Mouse (Mus musculus): ENCODE measurements around the gene Mosmo. TPM values are rescaled to one million over a fixed set of nuclear protein-coding genes. Genes with fewer than 3 reads are reported as not detected.
A peak's percentile ranks its signal among the peaks of the same experiment; 100 is the strongest.
"Not testable (repeated sequence)": the region's sequence is repeated elsewhere in the genome, so short reads cannot be mapped to it uniquely, and the experiment has no call there.

Mosmo gene
- polyA plus RNA-seq, 1 experiment from 2014 or later, result 9.4 TPM

GRCm38 (mm10) chr7:120712071-120712470, 34.7 kb downstream of the Mosmo start:
- H3K4me2 ChIP-seq, result no peak overlapping the region
- no peak for ATAC-seq
- H3K4me3 ChIP-seq, result no peak overlapping the region
- WGBS (ENCODE audit: insufficient replicate concordance), result 85% methylated on average over 2 of the region's 2 CpGs
- peaks cover 6% of the 10 kb centered on the region; the same call in 1 of the 2 replicates for H3K36me3 ChIP-seq
- H3K4me1 ChIP-seq, result peaks cover 9% of the 10 kb centered on the region
- H3K9me3 ChIP-seq (replicated peaks), result no peaks in the 10 kb centered on the region
- no peak overlapping the region for H3K9ac ChIP-seq
- H3K27me3 ChIP-seq (replicated peaks), result no peaks in the 10 kb centered on the region
- no peak overlapping the region for H3K27ac ChIP-seq

DNA sequence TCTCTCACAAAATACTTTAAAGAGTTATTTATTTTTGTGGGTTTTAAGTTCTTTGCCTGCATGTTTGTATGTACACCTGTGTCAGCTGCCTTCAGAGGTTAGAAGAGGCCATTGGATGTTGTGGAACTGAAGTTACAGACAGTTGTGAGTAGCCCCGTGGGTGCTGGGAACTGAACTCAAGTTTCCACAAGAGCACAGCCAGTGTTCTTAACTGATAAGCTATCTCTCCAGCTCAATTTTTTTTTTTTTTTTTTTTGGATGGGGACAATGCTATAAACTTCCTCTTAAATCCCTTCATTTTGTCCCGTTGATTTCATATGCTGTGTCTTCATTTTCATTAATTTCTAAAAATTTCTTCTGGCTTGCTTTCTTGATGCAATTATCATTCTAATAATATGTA, 35.8 kb downstream of the Mosmo start:
- no peaks in the 10 kb centered on the region for H3K9me3 ChIP-seq (replicated peaks)
- 45% methylated on average over 2 of the region's 2 CpGs for WGBS (ENCODE audit: insufficient replicate concordance)
- ATAC-seq, result no peak
- H3K27me3 ChIP-seq (replicated peaks), result no peaks in the 10 kb centered on the region
- H3K4me1 ChIP-seq, result peaks cover 5% of the 10 kb centered on the region
- H3K4me2 ChIP-seq, result no peak overlapping the region
- no peak overlapping the region for H3K27ac ChIP-seq
- H3K36me3 ChIP-seq, result peaks cover 6% of the 10 kb centered on the region; the same call in 1 of the 2 replicates
- H3K4me3 ChIP-seq, result no peak overlapping the region
- H3K9ac ChIP-seq, result no peak overlapping the region

DNA sequence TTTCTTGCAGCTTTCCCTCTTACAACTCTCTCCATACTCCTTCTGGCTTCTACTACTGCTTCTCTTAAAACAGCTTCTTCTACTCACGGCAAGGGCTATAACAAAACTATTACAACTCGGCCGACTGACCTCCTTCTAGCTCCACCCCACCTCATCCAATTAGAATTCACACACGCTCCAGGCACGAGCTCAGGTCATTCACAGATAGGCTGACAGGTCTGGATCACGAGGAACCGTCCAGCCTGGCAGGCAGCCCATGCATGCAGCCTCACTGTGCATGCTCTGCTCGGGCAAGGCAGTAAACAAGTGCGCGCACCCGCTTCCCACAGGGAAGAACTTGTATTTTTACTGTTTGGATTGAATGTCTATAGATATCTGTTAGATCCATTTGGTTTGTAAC, 36.5 kb downstream of the Mosmo start:
- H3K4me3 ChIP-seq; H3K4me2 ChIP-seq; H3K4me1 ChIP-seq; H3K27me3 ChIP-seq (replicated peaks); H3K36me3 ChIP-seq; H3K9ac ChIP-seq; H3K9me3 ChIP-seq (replicated peaks); H3K27ac ChIP-seq; ATAC-seq: not testable (repeated sequence)
- 85% methylated on average over 11 of the region's 11 CpGs for WGBS (ENCODE audit: insufficient replicate concordance)

- Histone ChIP-seq H3K4me3 (no peak overlapping the region), H3K27me3 (replicated peaks) (no peaks in the 10 kb centered on the region), H3K27ac (no peak overlapping the region), H3K9ac (no peak overlapping the region), H3K9me3 (replicated peaks) (no peaks in the 10 kb centered on the region), H3K4me1 (peaks cover 4% of the 10 kb centered on the region), H3K36me3 (peaks cover 13% of the 10 kb centered on the region; the same call in 1 of the 2 replicates), H3K4me2 (no peak overlapping the region)
- no peak for ATAC-seq
- 69% methylated on average over 2 of the region's 2 CpGs for WGBS (ENCODE audit: insufficient replicate concordance)
Observed at GRCm38 (mm10) chr7:120717261-120717660, 39.8 kb downstream of the Mosmo start.

DNA sequence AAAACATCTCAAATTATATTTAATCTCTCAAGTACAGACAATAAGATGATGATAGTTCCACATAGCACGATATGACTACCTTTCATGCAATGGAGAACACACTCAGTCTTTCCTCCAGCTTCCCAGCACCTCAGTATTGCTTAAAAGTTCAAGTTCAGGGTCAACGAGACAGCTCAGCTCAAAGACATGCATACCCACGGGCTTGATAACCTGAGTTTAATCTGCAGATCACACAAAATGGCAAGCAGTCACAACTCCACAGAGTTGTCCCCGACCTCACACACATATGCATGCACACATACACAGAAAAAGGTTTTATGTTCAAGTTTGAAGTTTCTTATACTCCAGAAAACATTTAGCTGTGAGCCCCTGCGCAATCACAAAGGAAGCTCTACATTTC, 43.6 kb downstream of the Mosmo start:
- Histone ChIP-seq H3K4me3 (no peak overlapping the region), H3K27ac (no peak overlapping the region), H3K9ac (no peak overlapping the region), H3K9me3 (replicated peaks) (no peaks in the 10 kb centered on the region), H3K4me1 (peaks cover 9% of the 10 kb centered on the region; the same call in 1 of the 2 replicates), H3K27me3 (replicated peaks) (no peaks in the 10 kb centered on the region), H3K4me2 (no peak overlapping the region), H3K36me3 (peaks cover 10% of the 10 kb centered on the region; the same call in 1 of the 2 replicates)
- WGBS (ENCODE audit: insufficient replicate concordance), result 77% methylated on average over 5 of the region's 5 CpGs
- no peak for ATAC-seq

GRCm38 (mm10) chr7:120721456-120721855, 44.0 kb downstream of the Mosmo start:
- Histone ChIP-seq H3K4me3 (no peak overlapping the region), H3K4me2 (no peak overlapping the region), H3K9ac (no peak overlapping the region), H3K27me3 (replicated peaks) (no peaks in the 10 kb centered on the region), H3K27ac (no peak overlapping the region), H3K36me3 (peaks cover 14% of the 10 kb centered on the region; the same call in 1 of the 2 replicates), H3K9me3 (replicated peaks) (no peaks in the 10 kb centered on the region), H3K4me1 (peaks cover 9% of the 10 kb centered on the region; the same call in 1 of the 2 replicates)
- ATAC-seq, result no peak
- WGBS (ENCODE audit: insufficient replicate concordance), result 84% methylated on average over 8 of the region's 8 CpGs

GRCm38 (mm10) chr7:120722063-120722462, 44.6 kb downstream of the Mosmo start:
- Histone ChIP-seq H3K4me3 (no peak overlapping the region), H3K36me3 (peaks cover 15% of the 10 kb centered on the region; the same call in 1 of the 2 replicates), H3K4me2 (no peak overlapping the region), H3K9me3 (replicated peaks) (no peaks in the 10 kb centered on the region), H3K27me3 (replicated peaks) (no peaks in the 10 kb centered on the region), H3K27ac (no peak overlapping the region), H3K9ac (no peak overlapping the region), H3K4me1 (peaks cover 9% of the 10 kb centered on the region; the same call in 1 of the 2 replicates)
- 80% methylated on average over 4 of the region's 4 CpGs for WGBS (ENCODE audit: insufficient replicate concordance)
- no peak for ATAC-seq

- peaks cover 9% of the 10 kb centered on the region; the same call in 1 of the 2 replicates for H3K4me1 ChIP-seq
- H3K9me3 ChIP-seq (replicated peaks), result no peaks in the 10 kb centered on the region
- peaks cover 17% of the 10 kb centered on the region for H3K36me3 ChIP-seq
- 83% methylated on average over 8 of the region's 8 CpGs for WGBS (ENCODE audit: insufficient replicate concordance)
- no peak for ATAC-seq
- H3K9ac ChIP-seq, result no peak overlapping the region
- no peak overlapping the region for H3K27ac ChIP-seq
- H3K27me3 ChIP-seq (replicated peaks), result no peaks in the 10 kb centered on the region
- no peak overlapping the region for H3K4me3 ChIP-seq
- no peak overlapping the region for H3K4me2 ChIP-seq
Observed at GRCm38 (mm10) chr7:120722839-120723278, 45.4 kb downstream of the Mosmo start.

- H3K4me3 ChIP-seq, result no peak overlapping the region
- H3K36me3 ChIP-seq, result peaks cover 26% of the 10 kb centered on the region
- no peak overlapping the region for H3K27ac ChIP-seq
- peaks cover 30% of the 10 kb centered on the region for H3K4me1 ChIP-seq
- ATAC-seq, result 0 out of 2 replicates have a peak, but pooled peaks have one; percentile 51
- no peaks in the 10 kb centered on the region for H3K9me3 ChIP-seq (replicated peaks)
- WGBS (ENCODE audit: insufficient replicate concordance), result 79% methylated on average over 3 of the region's 3 CpGs
- H3K4me2 ChIP-seq, result no peak overlapping the region
- no peak overlapping the region for H3K9ac ChIP-seq
- no peaks in the 10 kb centered on the region for H3K27me3 ChIP-seq (replicated peaks)
Observed at GRCm38 (mm10) chr7:120727581-120727980, 50.2 kb downstream of the Mosmo start.

- peak; percentile 92 for ATAC-seq
- H3K4me1 ChIP-seq, result peaks cover 27% of the 10 kb centered on the region
- peak overlapping the region; percentile 74 for H3K4me2 ChIP-seq
- no peaks in the 10 kb centered on the region for H3K27me3 ChIP-seq (replicated peaks)
- peak overlapping the region; percentile 85 for H3K27ac ChIP-seq
- H3K9ac ChIP-seq, result peak overlapping the region; percentile 58
- H3K4me3 ChIP-seq, result peak overlapping the region; percentile 44
- H3K9me3 ChIP-seq (replicated peaks), result no peaks in the 10 kb centered on the region
- H3K36me3 ChIP-seq, result peaks cover 30% of the 10 kb centered on the region
- WGBS (ENCODE audit: insufficient replicate concordance), result 36% methylated on average over 5 of the region's 5 CpGs
Observed at GRCm38 (mm10) chr7:120729635-120730034, 52.2 kb downstream of the Mosmo start.

- H3K4me3 ChIP-seq, result no peak overlapping the region
- H3K4me2 ChIP-seq, result no peak overlapping the region
- H3K9ac ChIP-seq, result no peak overlapping the region
- no peak for ATAC-seq
- peaks cover 21% of the 10 kb centered on the region for H3K4me1 ChIP-seq
- peaks cover 22% of the 10 kb centered on the region for H3K36me3 ChIP-seq
- H3K27ac ChIP-seq, result no peak overlapping the region
- 83% methylated on average over 7 of the region's 7 CpGs for WGBS (ENCODE audit: insufficient replicate concordance)
- no peaks in the 10 kb centered on the region for H3K9me3 ChIP-seq (replicated peaks)
- H3K27me3 ChIP-seq (replicated peaks), result no peaks in the 10 kb centered on the region
Observed at GRCm38 (mm10) chr7:120732906-120733305, 55.5 kb downstream of the Mosmo start.

DNA sequence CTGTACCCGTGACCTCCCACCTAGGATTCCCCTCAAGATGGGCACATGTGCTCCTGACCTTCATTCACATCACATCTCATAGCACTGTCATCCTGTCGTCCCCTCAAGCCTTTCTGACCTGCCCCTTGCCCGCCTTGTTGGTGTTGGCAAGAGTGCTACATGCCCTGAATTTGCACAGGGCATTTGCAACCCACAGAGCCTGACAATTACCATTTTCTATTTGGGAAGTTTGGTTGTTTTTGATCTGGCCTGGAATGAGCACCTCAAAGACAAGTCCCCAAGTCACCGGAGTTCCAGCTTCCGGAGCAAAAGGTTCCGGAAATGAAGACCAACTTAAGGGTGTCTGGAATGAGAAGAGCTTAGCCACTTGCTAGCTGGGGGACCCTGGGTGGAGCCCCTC, 61.6 kb downstream of the Mosmo start, which contains the start of gene Vwa3a:
TSS of gene Vwa3a (plus strand) at position 301 of the 400 bp plus-strand sequence.
- no peak within 1 kb of the TSS for H3K27ac ChIP-seq
- H3K4me3 ChIP-seq, result no peak within 1 kb of the TSS
- WGBS (ENCODE audit: insufficient replicate concordance), result 46% methylated on average over 6 of the region's 6 CpGs

More for the DNA sequence above, 61.6 kb downstream of the Mosmo start, which contains the start of gene Vwa3a:
- Histone ChIP-seq H3K9ac (no peak within 1 kb of the TSS), H3K4me2 (no peak within 1 kb of the TSS), H3K9me3 (replicated peaks) (no peaks in the 10 kb centered on the region), H3K36me3 (peaks cover 6% of the 10 kb centered on the region; the same call in 1 of the 2 replicates), H3K4me1 (no peaks in the 10 kb centered on the region), H3K27me3 (replicated peaks) (peaks cover 14% of the 10 kb centered on the region)
- no peak for ATAC-seq
